Mouse (Mus musculus) kidney, embryonic 14.5 days (tissue): ENCODE data around the gene D5Ertd579e. TPM values are rescaled to one million over a fixed set of nuclear protein-coding genes. Genes with fewer than 3 reads are reported as not detected.

ENCODE experiments used
- ATAC-seq: fragments of 200-750 bp; cut with Nextera tagmentation; 2 replicates; pipeline ENCODE4 v1.8.0; 2017; ENCODE audit warnings: moderate number of reproducible peaks, mild to moderate bottlenecking, moderate TSS enrichment, moderate library complexity; ENCODE audit not compliant: low FRiP score, low TSS enrichment
- H3K27ac ChIP-seq: fragments of 300-500 bp; sonication (generic); 2 replicates; pipeline ENCODE4 v1.5.1; 2014; ENCODE audit warnings: low read depth, mild to moderate bottlenecking, low read length, moderate library complexity, mixed read lengths
- H3K27me3 ChIP-seq: fragments of 300-500 bp; sonication (generic); 2 replicates; pipeline ENCODE4 v1.6.1; 2014; ENCODE audit warnings: mild to moderate bottlenecking, low read length; ENCODE audit not compliant: control insufficient read depth, insufficient read depth
- H3K36me3 ChIP-seq: fragments of 300-500 bp; sonication (generic); 2 replicates; pipeline ENCODE4 v1.6.1; 2014; ENCODE audit warnings: low read length, mixed read lengths; ENCODE audit not compliant: control insufficient read depth, insufficient read depth
- H3K4me1 ChIP-seq: fragments of 300-500 bp; sonication (generic); 2 replicates; pipeline ENCODE4 v1.6.1; 2014; ENCODE audit warnings: low read length, mixed read lengths; ENCODE audit not compliant: control insufficient read depth, insufficient read depth
- H3K4me2 ChIP-seq: fragments of 300-500 bp; sonication (generic); replicated peaks from 2 replicates; pipeline ENCODE4 v1.6.1; 2014; ENCODE audit warnings: low read depth, mild to moderate bottlenecking, low read length
- H3K4me3 ChIP-seq: fragments of 300-500 bp; sonication (generic); 2 replicates; pipeline ENCODE4 v1.5.1; 2014; ENCODE audit warnings: mild to moderate bottlenecking, low read length
- H3K9ac ChIP-seq: fragments of 300-500 bp; sonication (generic); 2 replicates; pipeline ENCODE4 v1.6.1; 2014; ENCODE audit warnings: low read depth, mild to moderate bottlenecking, low read length, moderate library complexity
- H3K9me3 ChIP-seq: fragments of 300-500 bp; sonication (generic); 2 replicates; pipeline ENCODE4 v1.6.1; 2016; ENCODE audit warnings: low read length; ENCODE audit not compliant: control insufficient read depth
- WGBS: fragments of 180-500 bp; shearing (Covaris S2); extraction: QIAGEN DNeasy Blood & Tissue Kit; methylation state at CpG from one replicate; pipeline ENCODE4 v1.1.7; 2014; 5-methylcytosine and 5-hydroxymethylcytosine counted together
- polyA plus RNA-seq: library from polyadenylated mRNA; unstranded; fragments of >200 nt; fragmentation: Nextera tagmentation; extraction: Ambion mirVana; gene quantifications from 2 replicates; pipeline ENCODE4 v1.2.1, GENCODE M21; 2014

The D5Ertd579e gene
- polyA plus RNA-seq, 1 experiment from 2014 or later: 30.7 TPM

- Histone ChIP-seq H3K27me3 (no peaks in the 10 kb centered on the region), H3K9me3 (no peaks in the 10 kb centered on the region), H3K4me3 (no peak overlapping the region), H3K9ac (no peak overlapping the region), H3K4me2 (no peak overlapping the region), H3K36me3 (no peaks in the 10 kb centered on the region), H3K27ac (no peak overlapping the region), H3K4me1 (no peaks in the 10 kb centered on the region)
- no peak for ATAC-seq
- 32% methylated on average over 7 of the region's 7 CpGs for WGBS
These were observed 28.4 kb upstream of the D5Ertd579e start for GRCm38 (mm10) chr5:36724274-36724673.

GRCm38 (mm10) chr5:36723356-36723755 lies 27.5 kb upstream of the D5Ertd579e start:
- ATAC-seq: no peak
- Histone ChIP-seq H3K27me3 (no peaks in the 10 kb centered on the region), H3K27ac (no peak overlapping the region), H3K9me3 (no peaks in the 10 kb centered on the region), H3K4me2 (no peak overlapping the region), H3K36me3 (no peaks in the 10 kb centered on the region), H3K4me1 (no peaks in the 10 kb centered on the region), H3K9ac (no peak overlapping the region), H3K4me3 (no peak overlapping the region)
- 81% methylated on average over 9 of the region's 9 CpGs for WGBS

GRCm38 (mm10) chr5:36722415-36722856 lies 26.6 kb upstream of the D5Ertd579e start:
- Histone ChIP-seq H3K36me3 (no peaks in the 10 kb centered on the region), H3K4me3 (no peak overlapping the region), H3K4me2 (no peak overlapping the region), H3K9me3 (no peaks in the 10 kb centered on the region), H3K9ac (no peak overlapping the region), H3K27me3 (no peaks in the 10 kb centered on the region), H3K4me1 (no peaks in the 10 kb centered on the region), H3K27ac (no peak overlapping the region)
- ATAC-seq: no peak
- 77% methylated on average over 6 of the region's 6 CpGs for WGBS

- H3K27ac ChIP-seq: no peak overlapping the region
- H3K9ac ChIP-seq: no peak overlapping the region
- no peak overlapping the region for H3K4me3 ChIP-seq
- H3K4me2 ChIP-seq: no peak overlapping the region
- no peaks in the 10 kb centered on the region for H3K9me3 ChIP-seq
- H3K27me3 ChIP-seq: no peaks in the 10 kb centered on the region
- ATAC-seq: no peak
- no peaks in the 10 kb centered on the region for H3K4me1 ChIP-seq
- no peaks in the 10 kb centered on the region for H3K36me3 ChIP-seq
- WGBS: 82% methylated on average over 5 of the region's 5 CpGs
These were observed 25.0 kb upstream of the D5Ertd579e start for GRCm38 (mm10) chr5:36720710-36721375.

GRCm38 (mm10) chr5:36720219-36720618 lies 24.4 kb upstream of the D5Ertd579e start:
- H3K4me3 ChIP-seq: no peak overlapping the region
- no peak overlapping the region for H3K9ac ChIP-seq
- no peaks in the 10 kb centered on the region for H3K4me1 ChIP-seq
- 88% methylated on average over 5 of the region's 5 CpGs for WGBS
- H3K36me3 ChIP-seq: no peaks in the 10 kb centered on the region
- no peak overlapping the region for H3K4me2 ChIP-seq
- no peak overlapping the region for H3K27ac ChIP-seq
- ATAC-seq: no peak
- no peaks in the 10 kb centered on the region for H3K9me3 ChIP-seq
- no peaks in the 10 kb centered on the region for H3K27me3 ChIP-seq

GRCm38 (mm10) chr5:36719601-36720000 lies 23.8 kb upstream of the D5Ertd579e start:
- Histone ChIP-seq H3K27ac (no peak overlapping the region), H3K9ac (no peak overlapping the region), H3K27me3 (no peaks in the 10 kb centered on the region), H3K4me3 (no peak overlapping the region), H3K9me3 (no peaks in the 10 kb centered on the region), H3K36me3 (no peaks in the 10 kb centered on the region), H3K4me1 (no peaks in the 10 kb centered on the region), H3K4me2 (no peak overlapping the region)
- 89% methylated on average over 3 of the region's 3 CpGs for WGBS
- no peak for ATAC-seq

GRCm38 (mm10) chr5:36719135-36719534 lies 23.3 kb upstream of the D5Ertd579e start:
- no peaks in the 10 kb centered on the region for H3K9me3 ChIP-seq
- 80% methylated on average over 5 of the region's 5 CpGs for whole genome bisulfite sequencing
- H3K27me3 ChIP-seq: no peaks in the 10 kb centered on the region
- no peak for ATAC-seq
- no peak overlapping the region for H3K27ac ChIP-seq
- no peaks in the 10 kb centered on the region for H3K36me3 ChIP-seq
- no peak overlapping the region for H3K9ac ChIP-seq
- H3K4me2 ChIP-seq: no peak overlapping the region
- no peaks in the 10 kb centered on the region for H3K4me1 ChIP-seq
- no peak overlapping the region for H3K4me3 ChIP-seq

GRCm38 (mm10) chr5:36717889-36718288 lies 22.1 kb upstream of the D5Ertd579e start:
- Histone ChIP-seq H3K4me3 (no peak overlapping the region), H3K4me2 (no peak overlapping the region), H3K4me1 (peaks cover 5% of the 10 kb centered on the region; the same call in 1 of the 2 replicates), H3K9ac (no peak overlapping the region), H3K36me3 (no peaks in the 10 kb centered on the region), H3K27ac (no peak overlapping the region), H3K9me3 (no peaks in the 10 kb centered on the region), H3K27me3 (no peaks in the 10 kb centered on the region)
- WGBS: 83% methylated on average over 3 of the region's 3 CpGs
- no peak for ATAC-seq

- no peak overlapping the region for H3K4me2 ChIP-seq
- H3K27me3 ChIP-seq: no peaks in the 10 kb centered on the region
- H3K27ac ChIP-seq: no peak overlapping the region
- WGBS: 42% methylated on average over 2 of the region's 2 CpGs
- H3K36me3 ChIP-seq: no peaks in the 10 kb centered on the region
- ATAC-seq: no peak
- no peak overlapping the region for H3K4me3 ChIP-seq
- H3K9me3 ChIP-seq: no peaks in the 10 kb centered on the region
- H3K9ac ChIP-seq: no peak overlapping the region
- peaks cover 7% of the 10 kb centered on the region; the same call in 1 of the 2 replicates for H3K4me1 ChIP-seq
These were observed 21.0 kb upstream of the D5Ertd579e start for GRCm38 (mm10) chr5:36716816-36717215.
